Mouse (Mus musculus) mesoderm, embryonic 11.5 days (tissue): ENCODE measurements around the gene Dctd.

ENCODE experiments used
- DNase-seq: peaks from one replicate; pipeline ENCODE4 v3.0.0-alpha.2; 2012; ENCODE audit warnings: low read depth, low spot score

Dctd gene

GRCm38 (mm10) chr8:48098792-48099191, at the start of gene Dctd:
Gene Dctd, plus strand, starts transcription at chr8:48099092.
- DNase-seq: no peak

- no peak for DNase-seq
Observed at GRCm38 (mm10) chr8:48053611-48054010, 45.3 kb upstream of the Dctd start.

GRCm38 (mm10) chr8:48063526-48064072, 35.3 kb upstream of the Dctd start:
- DNase-seq: no peak

GRCm38 (mm10) chr8:48074149-48074548, 24.7 kb upstream of the Dctd start:
- DNase-seq: no peak

- DNase-seq: no peak
Observed at GRCm38 (mm10) chr8:48082343-48082742, 16.5 kb upstream of the Dctd start.

- DNase-seq: no peak
Observed at GRCm38 (mm10) chr8:48090661-48091060, 8.2 kb upstream of the Dctd start.

- DNase-seq: no peak
Observed at GRCm38 (mm10) chr8:48095378-48095777, 3.5 kb upstream of the Dctd start.

GRCm38 (mm10) chr8:48097131-48097794, 1.6 kb upstream of the Dctd start:
- DNase-seq: peak; percentile 70

GRCm38 (mm10) chr8:48098081-48098639, 732 bp upstream of the Dctd start:
- no peak for DNase-seq

- DNase-seq: no peak
Observed at GRCm38 (mm10) chr8:48100100-48100787, 1.4 kb downstream of the Dctd start.

- no peak for DNase-seq
Observed at GRCm38 (mm10) chr8:48109373-48109855, 10.5 kb downstream of the Dctd start.

GRCm38 (mm10) chr8:48109856-48110780, 11.2 kb downstream of the Dctd start:
- DNase-seq: peak; percentile 74

- DNase-seq: no peak
Observed at GRCm38 (mm10) chr8:48114591-48114990, 15.7 kb downstream of the Dctd start.

- DNase-seq: no peak
Observed at GRCm38 (mm10) chr8:48122991-48123390, 24.1 kb downstream of the Dctd start.

- DNase-seq: no peak
Observed at GRCm38 (mm10) chr8:48124857-48125256, 26.0 kb downstream of the Dctd start.

GRCm38 (mm10) chr8:48126954-48127353, 28.1 kb downstream of the Dctd start:
- DNase-seq: no peak

- DNase-seq: no peak
Observed at GRCm38 (mm10) chr8:48130266-48130665, 31.4 kb downstream of the Dctd start.

- no peak for DNase-seq
Observed at GRCm38 (mm10) chr8:48133321-48133720, 34.4 kb downstream of the Dctd start.

- DNase-seq: no peak
Observed at GRCm38 (mm10) chr8:48136804-48137650, 38.1 kb downstream of the Dctd start.

GRCm38 (mm10) chr8:48137651-48137937, 38.7 kb downstream of the Dctd start:
- DNase-seq: no peak

- no peak for DNase-seq
Observed at GRCm38 (mm10) chr8:48141023-48141422, 42.1 kb downstream of the Dctd start.
